Mouse (Mus musculus) left cerebral cortex, adult 8-10 months (tissue): ENCODE data around the gene Muc3. TPM values are rescaled to one million over a fixed set of nuclear protein-coding genes. Genes with fewer than 3 reads are reported as not detected.
A peak's percentile ranks its signal among the peaks of the same experiment; 100 is the strongest.
"Not testable (repeated sequence)": the region's sequence is repeated elsewhere in the genome, so short reads cannot be mapped to it uniquely, and the experiment has no call there.

Experiments
- DNase-seq, 2 experiments: peaks; one replicate each; pipeline ENCODE4 v3.0.0; 2022; ENCODE audit warnings: low spot score in 2 of 2
- total RNA-seq, 4 experiments: library from RNA; stranded (reverse); gene quantifications; 2 replicates each; pipeline ENCODE4 v1.2.4; 2022

Muc3 gene
- total RNA-seq, 4 experiments from 2014 or later, result not detected

DNA sequence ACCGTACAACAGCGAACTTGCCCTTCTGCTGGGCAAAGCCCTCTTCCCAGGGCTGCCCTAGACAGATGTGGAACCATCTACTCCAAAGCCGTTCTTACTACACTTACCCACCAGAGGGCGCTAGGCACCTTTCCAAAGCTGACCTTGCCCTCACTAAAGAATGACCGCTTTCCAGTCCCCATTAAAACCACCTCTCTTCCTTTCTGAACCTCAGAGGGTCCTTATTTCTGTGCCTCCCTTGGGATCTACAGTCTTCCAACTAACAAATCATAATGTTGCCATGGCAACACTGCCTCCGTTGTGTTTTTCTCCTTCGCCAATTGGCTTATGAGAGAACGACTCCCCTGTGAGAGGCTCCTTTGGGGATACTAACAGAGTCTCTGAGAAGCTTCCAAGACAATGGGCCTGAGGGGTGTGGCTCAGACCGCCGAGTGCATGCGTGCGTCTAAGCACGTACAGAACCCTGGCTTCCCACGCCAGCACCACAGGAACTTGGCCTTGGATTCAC lies 26.4 kb downstream of the Muc3 start:
- peak; percentile 54 to 57 for DNase-seq

DNA sequence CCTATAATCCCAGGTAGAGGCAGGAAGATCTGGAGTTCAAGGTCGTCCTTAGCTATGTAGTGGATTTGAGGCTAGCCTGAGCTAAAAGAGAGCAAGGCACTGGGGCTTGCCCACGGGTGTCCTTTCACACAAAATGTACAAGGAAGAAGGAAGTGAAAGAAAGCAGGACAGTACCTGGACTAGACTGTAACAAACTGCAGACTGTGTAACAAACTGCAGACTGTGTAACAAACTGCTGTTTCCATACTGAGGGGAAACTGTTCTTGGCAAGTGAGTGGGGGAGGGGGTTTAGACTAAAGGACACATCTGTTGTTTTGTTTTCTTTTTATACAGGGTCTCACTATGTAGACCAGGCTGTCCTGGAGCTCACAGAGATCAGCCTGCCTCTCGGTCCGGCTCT lies 27.8 kb downstream of the Muc3 start:
- no peak for DNase-seq

DNA sequence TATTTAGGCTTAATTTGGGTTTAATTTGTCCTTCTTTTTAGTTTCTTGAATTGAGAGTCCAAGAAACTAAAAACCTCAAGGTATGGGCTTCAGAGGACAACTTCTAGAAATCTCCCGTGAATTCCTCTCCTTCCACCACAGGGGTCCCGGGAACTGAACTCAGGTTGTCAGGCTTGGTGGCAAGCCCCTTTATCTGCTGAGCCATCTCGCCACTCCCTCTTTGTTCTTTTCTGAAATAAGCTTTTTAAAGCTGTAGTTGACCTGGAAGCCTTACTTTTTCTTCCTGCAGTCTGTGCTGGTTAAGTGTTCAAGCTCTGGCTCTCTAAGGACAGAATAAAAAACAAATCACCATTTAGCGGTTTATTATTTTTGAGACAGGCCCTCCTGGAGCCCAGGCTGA lies 30.2 kb downstream of the Muc3 start:
- no peak for DNase-seq

DNA sequence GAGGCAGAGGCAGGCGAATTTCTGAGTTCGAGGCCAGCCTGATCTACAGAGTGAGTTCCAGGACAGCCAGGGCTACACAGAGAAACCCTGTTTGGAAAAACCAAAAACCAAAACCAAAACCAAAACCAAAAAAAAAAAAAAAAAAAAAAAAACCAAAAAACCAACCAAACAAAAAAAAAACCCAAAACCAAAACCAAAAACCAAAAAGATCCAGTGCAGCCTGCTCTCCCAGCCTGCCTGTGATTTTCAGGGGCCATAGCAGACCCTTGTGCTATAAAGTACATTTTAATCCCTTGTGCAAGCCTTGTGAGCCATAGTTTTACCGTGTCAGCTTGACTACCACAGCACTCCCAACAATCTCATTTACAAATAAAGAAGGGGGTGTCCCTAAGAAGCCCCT lies 31.1 kb downstream of the Muc3 start:
- not testable (repeated sequence) for DNase-seq

DNA sequence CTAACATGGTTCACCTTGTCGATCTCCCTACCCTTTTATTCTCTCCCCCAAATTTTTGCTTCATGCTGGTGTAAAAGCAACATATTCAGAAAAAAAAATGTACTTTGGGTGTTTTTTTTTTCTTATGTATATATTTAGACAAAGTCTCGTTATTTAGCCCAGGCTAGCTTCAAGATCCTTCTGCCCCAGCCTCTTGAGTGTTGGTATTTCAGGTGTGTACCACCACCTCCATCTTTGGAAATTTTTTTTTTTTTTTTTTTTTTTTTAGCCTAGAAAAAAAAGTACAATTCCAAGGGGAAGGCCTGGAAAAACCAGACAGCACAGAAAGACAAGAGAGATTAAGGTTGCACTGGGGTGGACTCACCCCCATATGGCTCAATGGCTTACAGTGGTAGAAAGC lies 32.1 kb downstream of the Muc3 start:
- no peak for DNase-seq

DNA sequence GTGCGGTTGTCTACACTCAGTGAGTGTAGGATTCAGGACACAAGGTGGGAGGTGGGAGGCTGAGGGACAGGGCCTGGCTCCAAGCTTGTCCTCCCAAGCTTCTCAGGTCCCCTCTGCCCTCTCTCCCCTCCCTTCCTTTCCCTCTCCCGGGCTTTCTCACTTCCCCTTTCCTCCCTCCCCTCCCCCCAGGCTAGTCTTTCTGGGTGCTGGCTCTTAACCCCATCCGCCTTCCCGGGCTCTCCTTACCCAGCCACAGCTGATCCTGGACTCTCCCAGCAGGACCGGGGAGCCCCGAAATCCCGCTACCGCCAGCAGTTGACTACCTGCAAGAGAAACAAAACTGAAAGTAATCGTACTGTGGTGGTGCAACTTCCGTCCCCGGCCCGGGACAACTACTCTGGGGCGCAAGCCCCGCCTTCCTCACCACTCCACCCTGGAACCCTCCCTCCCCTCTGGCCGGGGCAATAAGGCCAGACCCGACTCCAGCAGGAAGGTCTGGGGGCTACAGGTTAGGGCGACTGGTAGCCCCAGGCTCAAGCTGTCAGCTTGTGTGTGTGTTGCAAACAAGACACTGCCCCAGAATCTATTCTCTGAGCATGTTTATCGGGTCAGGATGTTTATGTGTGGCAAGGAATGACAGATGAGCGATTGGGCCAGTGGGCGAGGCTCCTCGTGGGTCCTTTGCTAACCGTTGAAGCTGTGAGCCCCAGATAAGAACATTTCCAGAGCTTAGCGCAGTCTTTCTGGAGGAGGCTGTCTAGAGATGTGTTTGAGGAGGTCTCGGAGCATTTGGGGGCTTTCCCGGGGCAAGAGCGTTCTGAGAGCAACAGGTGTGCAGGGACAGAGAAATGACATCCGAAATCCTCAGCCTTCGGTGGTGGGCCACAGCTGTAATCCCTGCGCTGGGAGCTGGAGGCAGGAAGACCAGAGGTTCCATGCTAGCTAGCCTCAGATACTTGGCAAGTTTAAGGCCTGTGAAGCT lies 33.0 kb downstream of the Muc3 start, which contains the start of gene Trim56:
Gene Trim56 (minus strand): TSS at position 344 of the 982 bp plus-strand sequence.
- no peak for DNase-seq

DNA sequence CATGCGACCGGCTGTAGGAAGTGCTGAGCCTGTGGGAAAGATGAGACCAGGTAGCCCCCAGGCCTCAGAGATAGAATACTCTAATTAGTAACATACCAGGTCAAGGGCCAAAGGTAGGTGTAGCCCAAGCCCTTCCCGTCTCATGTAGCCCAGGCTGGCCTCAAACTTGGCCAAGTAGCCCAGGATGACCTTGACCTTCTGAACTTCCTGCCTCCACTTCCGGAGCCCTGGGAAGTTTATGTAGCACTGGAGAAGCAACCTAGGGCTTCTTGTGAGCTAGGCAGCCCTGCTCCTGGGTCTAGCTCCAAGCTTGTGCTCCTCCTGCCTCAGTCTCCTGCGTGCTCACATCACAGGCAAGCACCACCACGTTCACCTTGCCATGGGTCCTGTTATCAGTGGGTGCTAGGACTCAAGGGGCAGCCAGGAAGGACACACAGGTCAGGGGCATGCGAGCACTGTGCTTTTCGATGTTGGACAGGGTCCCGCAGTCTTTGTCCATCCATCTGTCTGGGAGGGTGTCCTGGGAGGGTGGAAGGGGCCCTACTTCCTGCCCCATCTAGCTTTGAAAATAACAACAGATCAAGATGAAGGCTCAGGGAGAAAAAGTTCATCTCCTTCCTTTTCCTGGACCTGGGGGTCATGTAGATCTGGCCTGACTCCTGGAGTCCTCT lies 34.1 kb downstream of the Muc3 start:
- no peak for DNase-seq

DNA sequence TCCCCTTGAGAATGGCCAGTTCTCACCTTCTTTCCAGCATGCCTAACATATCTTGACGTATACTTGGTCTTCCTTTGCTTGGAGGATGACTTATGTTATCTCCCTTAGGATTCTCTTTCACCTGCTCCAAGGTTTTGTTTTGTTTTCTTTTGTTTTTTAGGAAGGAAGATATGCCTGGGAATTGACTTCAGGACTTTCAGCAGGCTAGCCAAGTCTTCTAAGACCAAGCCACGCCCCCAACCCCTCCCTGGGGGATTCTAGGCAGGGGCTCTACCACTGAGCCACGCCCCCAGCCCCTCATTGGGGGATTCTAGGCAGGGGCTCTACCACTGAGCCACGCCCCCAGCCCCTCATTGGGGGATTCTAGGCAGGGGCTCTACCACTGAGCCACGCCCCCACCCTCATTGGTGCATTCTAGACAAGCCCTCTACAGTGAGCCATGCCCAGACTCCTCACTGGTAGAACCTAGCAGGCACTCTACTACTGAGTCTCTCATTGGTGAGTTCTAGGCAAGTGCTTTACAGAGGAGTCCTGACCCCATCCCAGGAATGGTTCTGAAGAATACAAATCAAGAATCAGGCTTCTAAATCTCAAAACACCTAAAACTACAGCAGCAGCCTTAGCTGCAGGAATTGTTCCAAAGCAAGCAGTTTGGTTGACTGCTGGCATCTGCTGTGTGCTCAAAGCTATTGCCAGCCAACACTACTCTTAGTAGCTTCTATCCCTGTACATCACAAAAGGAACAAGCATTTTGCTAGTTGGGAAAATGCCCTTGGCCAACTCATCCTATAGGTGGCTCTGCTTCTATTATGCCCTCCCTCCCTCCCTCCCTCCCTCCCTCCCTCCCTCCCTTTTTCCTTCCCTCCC lies 37.3 kb downstream of the Muc3 start:
- no peak for DNase-seq

DNA sequence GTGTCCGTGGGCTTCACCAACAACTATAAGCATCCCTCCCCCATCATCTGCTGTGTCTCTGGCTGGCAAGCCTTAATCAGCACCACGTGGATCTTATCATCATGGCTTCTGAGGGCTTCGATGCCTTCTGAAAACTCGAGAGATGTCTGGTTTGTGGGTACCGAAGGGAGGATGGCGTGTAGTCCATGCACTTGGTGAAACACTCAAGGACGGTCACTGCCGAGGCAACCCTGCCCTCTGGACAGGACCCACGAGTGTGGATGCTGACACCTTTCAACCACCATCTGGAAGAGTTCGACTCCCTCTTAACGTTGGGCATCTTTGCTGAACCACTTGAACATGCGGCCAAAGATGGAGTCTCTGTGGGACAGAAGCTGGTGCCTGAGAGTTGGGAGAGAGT lies 38.3 kb downstream of the Muc3 start:
- no peak for DNase-seq

DNA sequence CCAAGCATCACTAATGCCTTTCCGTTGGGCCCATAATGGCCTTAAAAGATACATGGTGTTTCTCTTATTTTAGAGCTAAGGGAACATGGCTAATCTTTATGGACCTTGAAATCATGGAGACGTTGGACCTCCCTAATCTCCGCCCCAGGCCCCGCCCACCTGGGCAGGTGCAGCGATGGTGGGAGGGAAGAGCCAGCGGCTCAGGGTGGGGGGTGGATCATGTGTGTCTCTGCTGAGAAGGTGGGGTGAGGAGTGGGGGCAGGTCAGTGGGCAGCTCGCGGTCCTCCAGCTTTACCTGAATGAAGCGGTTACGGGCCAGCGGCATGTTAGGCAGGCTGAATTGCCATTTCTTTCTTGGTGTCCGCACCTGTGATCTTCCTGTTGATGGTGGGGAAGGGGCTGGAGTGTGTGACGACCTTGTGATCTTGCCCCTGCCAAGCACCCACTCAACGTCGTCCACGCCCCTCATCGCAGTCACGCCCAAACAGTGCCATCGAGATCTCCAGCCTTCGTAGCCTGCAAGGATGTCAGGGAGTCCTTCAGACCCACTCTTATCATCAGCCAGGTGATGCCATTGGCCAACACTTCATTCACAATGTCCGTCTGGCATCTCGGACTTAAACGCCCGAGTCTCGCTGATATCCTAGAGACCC lies 39.1 kb downstream of the Muc3 start:
- DNase-seq, result no peak

DNA sequence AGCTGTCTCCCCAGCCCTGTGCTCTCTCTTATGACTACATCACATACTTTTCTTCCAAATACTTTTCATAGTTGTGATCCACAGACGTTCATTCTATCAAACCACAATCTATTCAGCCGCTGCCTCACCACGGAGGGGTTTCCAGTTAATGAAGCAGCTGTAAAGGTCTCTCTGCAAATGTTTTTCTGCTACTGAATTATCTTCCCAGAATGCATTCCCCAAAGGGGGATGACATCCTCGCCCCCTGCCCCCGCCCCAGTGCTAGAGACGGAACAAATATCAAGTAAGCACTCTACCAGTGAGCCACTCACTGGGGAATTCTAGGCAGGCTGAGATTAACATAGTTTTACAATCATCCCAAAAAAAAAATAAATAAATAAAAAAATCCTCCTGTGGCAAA lies 41.0 kb downstream of the Muc3 start:
- DNase-seq, result no peak

DNA sequence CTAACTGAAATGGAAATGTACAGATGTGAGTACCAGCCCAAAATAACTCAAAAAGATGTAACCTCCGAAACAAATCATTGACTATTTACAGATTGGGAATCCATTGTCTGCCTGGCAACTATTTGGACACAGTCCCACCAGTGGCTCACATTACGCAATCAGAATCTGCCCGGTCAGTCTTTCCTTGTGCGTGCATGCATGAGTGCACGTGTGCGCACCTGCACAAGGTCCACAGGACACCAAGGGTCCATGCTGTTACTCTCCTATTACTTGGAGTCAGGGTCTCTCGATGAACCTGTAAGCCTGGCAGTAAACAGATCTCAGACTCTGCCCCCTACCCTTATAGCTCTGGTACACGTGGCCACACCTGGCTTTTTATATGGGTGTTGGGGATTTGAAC lies 41.5 kb downstream of the Muc3 start:
- DNase-seq, result no peak

DNA sequence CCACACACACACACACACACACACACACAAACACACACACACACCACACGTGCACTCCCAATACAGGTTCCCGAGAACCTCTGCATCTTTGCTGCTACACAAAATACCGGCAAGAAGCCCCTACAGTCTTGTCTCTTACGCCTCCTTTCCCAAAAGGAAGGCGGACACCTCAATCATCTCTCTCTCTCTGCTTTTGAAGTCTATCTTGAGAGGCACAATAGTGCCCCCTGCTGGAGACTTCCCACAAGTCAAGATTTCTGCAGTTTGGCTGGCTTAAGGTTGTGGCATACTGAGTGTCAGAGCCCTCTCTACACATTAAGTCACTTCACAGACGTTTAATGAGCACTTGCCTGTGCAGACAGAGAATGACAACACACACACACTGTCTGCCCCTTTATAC lies 42.1 kb downstream of the Muc3 start:
- DNase-seq, result peak; percentile 64 to 80

DNA sequence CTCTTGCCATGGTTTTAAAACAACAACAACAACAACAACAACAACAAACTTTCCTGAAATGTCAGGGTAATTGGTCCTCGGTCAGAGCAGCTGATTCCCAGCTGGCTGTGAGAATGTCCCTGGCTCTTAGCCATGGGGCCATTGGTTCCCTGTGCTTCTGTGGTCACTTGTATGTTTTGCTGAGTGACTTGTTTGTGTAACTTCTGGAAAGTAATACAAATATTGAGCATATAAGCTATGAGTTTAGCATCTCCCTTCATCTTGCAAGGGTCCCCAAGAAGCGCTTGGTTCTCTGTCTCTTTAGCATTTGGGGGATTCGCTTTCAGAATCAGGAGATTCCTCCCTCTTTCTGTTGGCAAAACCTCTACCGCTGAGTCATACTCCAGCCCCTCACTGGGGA lies 42.7 kb downstream of the Muc3 start:
- no peak for DNase-seq

DNA sequence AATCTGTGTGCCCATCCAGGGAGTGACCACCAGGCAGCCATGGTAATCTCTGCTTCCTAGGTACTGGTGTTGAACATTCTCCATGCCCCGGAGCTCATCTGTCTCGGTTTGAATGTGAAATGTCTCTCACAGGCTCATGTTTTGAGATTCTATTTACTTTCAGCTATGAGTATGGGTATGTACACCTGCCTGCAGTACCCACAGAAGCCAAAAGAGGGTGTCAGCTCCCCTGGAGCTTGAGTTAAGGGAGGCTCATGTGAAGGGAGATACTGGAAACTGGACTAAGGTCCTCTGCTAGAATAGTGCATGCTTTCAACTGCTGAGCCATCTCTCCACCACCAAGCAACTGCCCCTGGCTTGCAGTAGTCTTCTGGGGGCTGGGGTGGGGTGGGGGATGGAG lies 45.2 kb downstream of the Muc3 start:
- DNase-seq, result no peak

DNA sequence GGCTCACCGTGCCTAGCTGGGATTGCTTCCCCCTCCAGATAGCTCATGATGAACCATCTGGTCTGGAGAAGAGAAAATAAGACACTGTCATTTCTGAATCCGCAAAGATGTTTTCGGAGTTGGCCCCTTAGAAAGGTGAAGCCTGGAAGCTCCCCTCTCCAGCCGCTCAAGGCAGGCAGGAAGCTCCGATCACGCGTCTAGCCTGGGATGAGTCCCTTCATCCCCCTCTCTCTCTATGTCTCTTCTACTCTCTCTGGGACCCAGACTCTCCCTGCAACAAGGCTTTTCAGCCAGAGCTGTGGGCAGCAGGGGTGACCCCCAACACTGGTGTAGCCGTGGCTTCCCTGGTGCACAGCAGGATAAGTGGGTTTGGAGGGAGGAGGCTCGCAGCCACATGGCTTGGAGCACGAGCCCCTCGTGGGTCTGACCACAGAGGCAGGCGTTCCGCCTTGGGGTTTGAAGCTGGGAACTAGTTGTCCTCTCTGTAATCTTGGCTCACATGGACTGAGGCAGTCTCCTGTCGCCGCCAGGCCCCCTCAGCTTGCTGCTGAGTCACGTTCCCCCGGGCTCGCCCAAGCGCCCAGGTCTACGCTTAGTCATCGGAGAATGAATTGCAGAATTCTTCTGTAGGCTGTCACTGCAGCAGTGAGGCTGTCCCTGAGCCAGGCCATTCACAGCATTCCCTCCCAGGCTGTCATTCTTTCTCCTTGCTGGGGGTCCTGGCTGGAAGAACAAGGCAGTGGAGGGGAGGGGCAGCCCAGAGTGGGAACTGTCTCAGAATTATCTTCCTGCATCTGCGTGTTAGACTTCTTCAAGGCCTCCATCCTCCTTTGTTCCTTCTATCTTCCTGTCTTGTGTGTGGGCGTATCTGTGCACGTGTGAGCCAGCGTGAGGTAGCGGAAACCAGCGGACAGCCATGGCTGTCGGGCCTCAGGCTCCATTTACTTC lies 46.3 kb downstream of the Muc3 start:
- DNase-seq, result peak; percentile 60 to 87

DNA sequence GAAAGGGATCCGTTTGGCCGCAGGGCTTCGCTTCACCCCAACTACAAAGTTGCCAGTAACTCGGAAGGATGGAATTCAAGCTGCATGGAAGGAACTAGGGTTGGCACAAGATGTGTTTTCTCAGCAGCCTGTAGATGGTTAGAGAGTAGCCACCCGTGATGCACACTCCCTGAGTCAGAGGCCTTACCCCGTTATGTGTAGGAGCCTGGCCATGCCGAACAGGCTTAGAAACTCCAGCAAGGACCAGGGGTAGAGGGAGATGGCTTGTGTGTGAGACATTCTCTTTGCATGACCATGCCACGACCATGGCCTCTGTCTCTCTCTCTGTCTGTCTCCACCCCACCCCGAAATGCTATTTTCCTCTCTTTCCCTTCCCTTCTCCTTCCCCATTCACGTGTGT lies 47.0 kb downstream of the Muc3 start:
- DNase-seq, result no peak

DNA sequence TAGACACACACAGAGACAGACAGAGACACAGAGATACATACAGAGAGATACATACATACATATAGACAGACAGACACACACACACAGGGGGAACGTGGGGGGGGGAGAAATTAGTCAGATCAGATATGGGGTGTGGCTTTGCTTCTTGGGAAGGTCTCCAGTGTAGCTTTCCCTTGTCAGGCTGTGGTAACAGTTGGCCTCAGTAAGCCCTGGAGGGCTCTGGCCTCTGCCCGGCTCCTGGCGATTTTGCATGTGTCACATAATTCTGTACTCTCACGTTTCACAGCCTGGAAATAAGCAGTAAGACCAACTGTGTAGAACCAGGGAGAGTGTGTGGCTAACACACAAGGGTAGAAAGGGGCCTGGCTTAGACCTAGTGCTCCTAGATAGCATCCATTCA lies 48.5 kb downstream of the Muc3 start:
- DNase-seq, result no peak

DNA sequence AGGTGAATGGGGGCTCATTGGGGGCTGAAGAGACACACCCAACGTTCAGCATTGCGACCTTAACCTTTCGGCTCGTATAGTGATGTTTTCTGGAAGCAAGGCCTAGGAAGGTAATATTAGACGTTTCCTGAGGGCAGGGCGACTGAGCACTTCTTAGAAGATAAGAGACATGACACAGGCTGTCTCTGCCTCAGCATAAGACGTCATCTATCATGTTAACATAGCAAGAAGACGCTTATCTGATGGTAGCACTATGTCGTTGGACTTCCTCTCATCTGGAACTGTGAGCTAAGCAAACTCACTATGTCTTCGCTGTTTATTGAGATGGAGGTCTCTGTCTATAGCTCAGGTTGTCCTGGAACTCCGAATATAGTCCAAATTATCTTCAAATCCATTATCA lies 50.7 kb downstream of the Muc3 start:
- no peak for DNase-seq

DNA sequence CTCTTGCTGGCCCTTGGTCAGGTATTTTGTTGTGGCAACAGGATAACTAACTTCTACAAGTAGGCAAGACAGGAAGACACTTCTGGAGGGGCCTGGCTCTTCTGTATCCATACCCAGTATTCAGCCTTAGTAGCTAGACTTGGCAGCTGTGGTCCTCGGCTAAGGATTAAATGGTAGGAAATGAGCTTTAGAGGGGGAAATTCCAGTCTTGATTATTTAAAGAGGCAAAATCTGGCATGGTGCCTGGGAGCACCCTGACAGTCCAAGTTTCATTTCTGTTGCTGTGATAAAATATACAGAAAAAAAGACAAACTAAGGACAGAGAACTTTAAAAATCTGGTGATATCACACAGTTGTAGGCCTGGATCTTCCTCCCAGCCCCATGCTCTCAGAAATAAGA lies 53.1 kb downstream of the Muc3 start:
- peak in 1 of 2 experiments; percentile 48 for DNase-seq
